Mouse (Mus musculus): ENCODE results near the gene Car2.

Gene Car2

GRCm38 (mm10) chr3:14948067-14948800, 62.2 kb downstream of the Car2 start:
- DNase-seq: peak; percentile 67

GRCm38 (mm10) chr3:14950031-14950430, 64.0 kb downstream of the Car2 start:
- peak; percentile 61 to 69 for DNase-seq
